Mouse (Mus musculus): ENCODE results near the gene Dusp27.

The Dusp27 gene

GRCm38 (mm10) chr1:166102920-166103608, 24.7 kb downstream of the Dusp27 start:
- DNase-seq (ENCODE audit: low read depth) = peak; percentile 27

- no peak for DNase-seq (ENCODE audit: low read depth)
These were observed 29.6 kb downstream of the Dusp27 start for GRCm38 (mm10) chr1:166098120-166098519.

GRCm38 (mm10) chr1:166094462-166094861, 33.3 kb downstream of the Dusp27 start:
- DNase-seq (ENCODE audit: low read depth) = no peak

- DNase-seq (ENCODE audit: low read depth) = no peak
These were observed 37.4 kb downstream of the Dusp27 start for GRCm38 (mm10) chr1:166090306-166090705.

- no peak for DNase-seq (ENCODE audit: low read depth)
These were observed 38.0 kb downstream of the Dusp27 start for GRCm38 (mm10) chr1:166089739-166090138.

GRCm38 (mm10) chr1:166089337-166089736, 38.4 kb downstream of the Dusp27 start:
- no peak for DNase-seq (ENCODE audit: low read depth)

GRCm38 (mm10) chr1:166088446-166089170, 39.1 kb downstream of the Dusp27 start:
- no peak for DNase-seq (ENCODE audit: low read depth)

- DNase-seq (ENCODE audit: low read depth) = no peak
These were observed 50.5 kb downstream of the Dusp27 start for GRCm38 (mm10) chr1:166077052-166077735.

- DNase-seq (ENCODE audit: low read depth) = no peak
These were observed 59.8 kb downstream of the Dusp27 start for GRCm38 (mm10) chr1:166067856-166068440.

- DNase-seq (ENCODE audit: low read depth) = no peak
These were observed 63.9 kb downstream of the Dusp27 start for GRCm38 (mm10) chr1:166063870-166064269.

GRCm38 (mm10) chr1:166061532-166061931, 66.2 kb downstream of the Dusp27 start:
- DNase-seq (ENCODE audit: low read depth) = no peak

GRCm38 (mm10) chr1:166060406-166060805, 67.3 kb downstream of the Dusp27 start:
- no peak for DNase-seq (ENCODE audit: low read depth)

- DNase-seq (ENCODE audit: low read depth) = no peak
These were observed 71.5 kb downstream of the Dusp27 start for GRCm38 (mm10) chr1:166056098-166056756.

- DNase-seq (ENCODE audit: low read depth) = no peak
These were observed 74.3 kb downstream of the Dusp27 start for GRCm38 (mm10) chr1:166053285-166053955.

GRCm38 (mm10) chr1:166049046-166049827, 78.5 kb downstream of the Dusp27 start:
- DNase-seq (ENCODE audit: low read depth) = no peak

GRCm38 (mm10) chr1:166048230-166048911, 79.4 kb downstream of the Dusp27 start:
- DNase-seq (ENCODE audit: low read depth) = no peak
